Mouse (Mus musculus) heart, postnatal 0 days (tissue): Measurements from ENCODE around the gene Lcn4.

Experiments used
- CTCF ChIP-seq: IDR thresholded peaks from 2 replicates; pipeline ENCODE4 v1.5.1; 2016; ENCODE audit warnings: antibody characterized with exemption, control low read depth, low read depth
- EP300 ChIP-seq: IDR thresholded peaks from 2 replicates; pipeline ENCODE4 v1.6.1; 2016; ENCODE audit warnings: antibody characterized with exemption, low read depth

DNA sequence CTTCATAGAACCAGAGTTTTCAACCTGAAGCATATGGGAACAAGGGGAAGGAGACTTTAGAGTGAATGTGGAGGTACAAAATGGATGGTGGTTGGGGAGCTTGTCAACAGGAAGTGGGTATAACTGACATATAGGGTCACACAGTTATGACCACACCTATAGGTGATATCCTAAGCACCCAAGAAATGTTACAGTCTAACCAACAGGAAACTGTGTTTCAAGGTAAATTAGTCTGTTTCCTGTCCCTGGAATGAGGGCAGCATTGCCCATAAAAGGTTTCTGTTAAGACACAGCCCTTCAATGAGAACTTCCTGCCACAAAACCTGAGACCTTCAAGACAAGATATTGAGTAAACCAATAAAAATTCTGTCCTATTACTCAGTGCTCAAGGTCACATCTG lies 2.3 kb downstream of the Lcn4 start:
- no peak for TF ChIP-seq EP300
- TF ChIP-seq CTCF: no peak
